In the genomic region with DNA sequence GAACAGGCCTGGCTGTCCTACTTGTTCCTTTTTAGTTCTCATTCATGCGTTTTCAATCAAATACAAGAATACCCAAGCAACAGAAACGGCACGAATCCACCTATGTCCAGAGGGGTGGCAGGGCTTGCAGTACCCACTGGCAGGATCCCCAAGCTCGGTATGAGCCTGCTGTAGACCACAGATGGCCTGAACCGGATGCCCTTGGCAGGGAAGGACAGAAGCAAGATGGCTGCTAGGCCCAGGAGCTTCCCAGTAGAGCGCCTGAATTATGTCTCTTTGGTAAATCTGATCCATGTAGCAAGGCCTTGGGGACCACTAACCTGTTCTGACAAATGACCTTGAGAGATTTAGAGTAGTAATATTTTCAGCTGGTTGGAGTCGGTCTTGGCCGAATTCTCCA, we compare ENCODE assay signal across 24 mouse cellular contexts. TPM values are rescaled to one million over a fixed set of nuclear protein-coding genes. Genes with fewer than 3 reads are reported as not detected.
A peak's percentile ranks its signal among the peaks of the same experiment; 100 is the strongest.
DNase-seq lines count a peak whose midpoint lies in the region; ATAC-seq and TF ChIP-seq lines count a peak whose summit lies in the region.
"Had no signal": no experiment of that assay in that cellular context is flagged by ENCODE, and none has a peak within 500 bp of the region (broad histone marks: within the 10 kb centered on the region; RNA-seq: fewer than 3 reads in every experiment).

No protein-coding gene starts in this region.

- no peak overlapping the region for H3K4me3 ChIP-seq in cerebellum, adult 2 months (replicated peaks; ENCODE audit: insufficient read depth, low read depth, low read length)
- H3K4me3 ChIP-seq in kidney, adult 2 months (ENCODE audit: insufficient read depth, low read depth, low read length) = no peak overlapping the region
- H3K4me3 ChIP-seq: embryonic facial prominence, embryonic 15.5 days; erythroblast, embryonic 14.5 days; forebrain, embryonic 10.5 days; heart, embryonic 15.5 days; hindbrain, embryonic 13.5 days had no signal

- no peak overlapping the region for H3K27ac ChIP-seq in cerebellum, adult 2 months (ENCODE audit: insufficient read depth, low read length)
- no peak overlapping the region for H3K27ac ChIP-seq in kidney, adult 2 months (ENCODE audit: insufficient read depth, low read depth, low read length)
- H3K27ac ChIP-seq: embryonic facial prominence, embryonic 15.5 days; forebrain, embryonic 10.5 days; heart, embryonic 15.5 days; hindbrain, embryonic 13.5 days; hindbrain, postnatal 0 days had no signal

- 47% methylated on average over 8 of the region's 8 CpGs for WGBS in cerebellum, adult 2 months
- WGBS in kidney, adult 2 months = 87% methylated on average over 8 of the region's 8 CpGs

- DNase-seq in left cerebral cortex, postnatal 4 days = peak; percentile 46
- DNase-seq in left cerebral cortex, adult 9 months (ENCODE audit: low spot score in 2 of 2) = no peak
- DNase-seq in cerebellum, adult 2 months = peak; percentile 53 to 70
- DNase-seq in cerebellum, postnatal 10 days = peak; percentile 84 to 86
- DNase-seq in T-cell, adult 2 months (ENCODE audit: low spot score) = no peak
- DNase-seq in kidney, adult 2 months = no peak
- DNase-seq: adrenal gland, adult 2 months; adrenal gland, postnatal 25 days; embryo, embryonic 11 days; gastrocnemius, postnatal 36 days; heart, adult 18-20 months; heart, postnatal 14 days; kidney, adult 18-20 months had no signal

- TF ChIP-seq POLR2A in cerebellum, adult 2 months (IDR thresholded peaks at IDR 0.05; ENCODE audit: borderline replicate concordance, insufficient read depth, low read length) = no peak
- no peak for TF ChIP-seq POLR2A in kidney, adult 2 months (IDR thresholded peaks at IDR 0.05; ENCODE audit: low read depth, low read length)

- peaks cover 9% of the 10 kb centered on the region; the same call in 1 of the 2 replicates for H3K4me1 ChIP-seq in cerebellum, adult 2 months (ENCODE audit: control insufficient read depth, insufficient read depth, low read length)
- H3K4me1 ChIP-seq in kidney, adult 2 months (ENCODE audit: control insufficient read depth, insufficient read depth, low read length) = no peaks in the 10 kb centered on the region
- H3K4me1 ChIP-seq: embryonic facial prominence, embryonic 15.5 days; forebrain, embryonic 10.5 days; heart, embryonic 15.5 days; hindbrain, embryonic 13.5 days had no signal

- no peaks in the 10 kb centered on the region for H3K36me3 ChIP-seq in kidney, adult 2 months (ENCODE audit: control insufficient read depth, insufficient read depth, low read length)
- H3K36me3 ChIP-seq: embryonic facial prominence, embryonic 15.5 days; forebrain, embryonic 10.5 days; heart, embryonic 15.5 days; hindbrain, embryonic 13.5 days had no signal

- ATAC-seq in megakaryocyte-erythroid progenitor cell, adult 5-6 weeks (replicated peaks; ENCODE audit: low FRiP score, low TSS enrichment, poor library complexity, severe bottlenecking) = no peak
- ATAC-seq: forebrain, embryonic 14.5 days; hindbrain, postnatal 0 days; Patski had no signal

- H3K27me3 ChIP-seq in cerebellum, adult 2 months (ENCODE audit: control insufficient read depth, insufficient read depth, low read length) = no peaks in the 10 kb centered on the region
- H3K27me3 ChIP-seq in kidney, adult 2 months (replicated peaks; ENCODE audit: control insufficient read depth, insufficient read depth, low read length) = no peaks in the 10 kb centered on the region
- H3K27me3 ChIP-seq: CH12.LX; embryonic facial prominence, embryonic 15.5 days; heart, embryonic 15.5 days; Patski had no signal

- no peak for TF ChIP-seq CTCF in cerebellum, adult 2 months (IDR thresholded peaks at IDR 0.05; ENCODE audit: borderline replicate concordance, insufficient read depth, low read depth, low read length)
- no peak for TF ChIP-seq CTCF in kidney, adult 2 months (conservative IDR thresholded peaks at IDR 0.05; ENCODE audit: insufficient read depth, insufficient read length, low read depth, low read length)

- intact Hi-C loops in left cerebral cortex, postnatal 4 days (cut with DNase I) = no loop called here

RNA-seq across cellular contexts. Expression of a gene that starts 28.9 kb away (rescaled TPM):
- 1 to 10 TPM; 6.7 to 7.6 TPM for total RNA-seq in left cerebral cortex, postnatal 4 days (2021)
- polyA plus RNA-seq in cerebellum, adult 2 months (2012; rRNA removed) = 33.3 and 35.7 TPM in 2 replicates
- 0.32 TPM in 1 of 2 replicates, not detected in the other for total RNA-seq in megakaryocyte-erythroid progenitor cell, adult 5-6 weeks (2014; fragmentation: Nextera tagmentation)
- total RNA-seq in megakaryocyte-erythroid progenitor cell, adult 5-6 weeks (2017) = 0.38 TPM in 1 of 2 replicates, not detected in the other
- 1.8 and 3.3 TPM in 2 replicates for polyA plus RNA-seq in kidney, adult 2 months (2012; rRNA removed)
- total RNA-seq: common myeloid progenitor, adult 5-6 weeks had no signal
- polyA plus RNA-seq: erythroblast, embryonic 14.5 days; Patski had no signal

Comparison
In these comparisons a context has a peak if more than half of its experiments do, and no peak if none do; other contexts are left out.
1. DNase-seq: peak in left cerebral cortex, postnatal 4 days (single experiment), cerebellum, adult 2 months (2 of 2) and cerebellum, postnatal 10 days (2 of 2); none in left cerebral cortex, adult 9 months (0 of 2), T-cell, adult 2 months (single experiment) and kidney, adult 2 months (single experiment).
2. RNA of a gene that starts 28.9 kb away (total RNA-seq): 6.7 to 7.6 TPM in left cerebral cortex, postnatal 4 days; 0.32 to 0.38 TPM in megakaryocyte-erythroid progenitor cell, adult 5-6 weeks; every median in the first group is over 4 times any median in the second.